Mouse (Mus musculus): Measurements from ENCODE around the gene Snx11.
"Not testable (repeated sequence)": the region's sequence is repeated elsewhere in the genome, so short reads cannot be mapped to it uniquely, and the experiment has no call there.

Gene Snx11

GRCm38 (mm10) chr11:96776968-96777962 is at the start of gene Snx11:
Gene Snx11 (minus strand): TSS chr11:96777559.
- DNase-seq: peak; percentile 99

DNA sequence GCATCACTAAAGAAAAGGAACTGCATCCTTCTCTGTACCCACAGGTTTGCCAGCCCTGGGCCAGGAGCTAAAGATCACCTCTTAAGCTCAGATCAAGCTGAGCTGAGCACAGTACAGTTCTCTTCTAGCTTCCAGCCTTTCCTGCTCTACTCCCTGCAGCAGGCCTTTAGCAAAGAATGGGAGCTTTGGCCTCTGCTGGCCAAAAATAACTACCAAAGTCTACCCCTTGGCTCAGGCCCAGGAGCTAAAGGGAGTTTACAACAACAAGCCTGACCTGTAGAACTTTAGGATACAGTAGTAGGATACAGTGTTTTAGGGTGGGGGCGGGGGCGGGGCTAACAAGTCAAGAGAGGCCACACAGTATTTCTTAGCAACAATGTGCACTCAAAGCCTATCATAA is 49.1 kb upstream of the Snx11 start:
- peak; percentile 46 for DNase-seq

GRCm38 (mm10) chr11:96824783-96825495 is 47.6 kb upstream of the Snx11 start:
- DNase-seq: peak; percentile 57

DNA sequence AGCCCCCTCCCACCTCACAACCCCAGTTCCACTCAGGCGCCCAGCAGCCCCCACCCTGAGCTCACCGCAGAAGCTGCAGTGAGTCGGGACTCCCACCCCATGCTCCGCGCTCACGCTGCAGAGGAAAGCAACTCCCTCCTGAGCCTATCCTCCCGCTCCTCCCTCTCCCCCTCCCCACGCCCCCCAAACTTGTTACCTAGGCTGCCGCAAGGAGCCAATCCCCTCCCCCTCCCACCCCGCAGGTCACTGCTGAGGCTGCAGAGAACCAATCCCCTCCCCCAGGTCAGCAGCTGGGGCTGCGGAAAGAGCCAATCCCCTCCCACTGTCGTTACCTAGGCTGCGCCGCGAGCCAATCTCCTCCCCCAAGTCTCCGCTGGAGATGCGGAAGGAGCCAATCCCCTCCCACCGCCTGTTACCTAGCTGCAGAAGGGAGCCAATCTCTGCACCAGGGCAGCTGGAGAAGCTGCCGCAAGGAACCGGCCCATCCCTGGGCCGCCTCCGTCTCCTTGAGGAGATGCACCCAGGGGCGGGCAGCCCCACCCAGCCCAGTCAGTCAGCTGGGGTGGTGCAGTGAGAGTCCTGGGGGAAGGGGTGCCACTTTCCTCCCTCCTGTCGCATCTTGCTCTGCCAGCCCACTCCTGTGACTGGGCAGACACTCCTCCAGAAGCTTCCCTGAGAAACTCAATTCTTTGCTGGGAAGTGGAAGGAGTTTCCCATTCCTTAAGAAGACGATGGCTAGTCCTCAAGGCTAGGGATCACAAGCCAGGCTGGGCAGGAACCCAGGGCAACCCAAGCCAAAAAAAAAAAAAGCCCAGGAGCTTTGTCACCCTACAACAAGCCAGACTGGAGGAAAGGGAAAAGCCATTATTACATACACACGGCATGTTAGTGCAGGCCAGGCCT is 46.8 kb upstream of the Snx11 start:
- DNase-seq: peak; percentile 86

DNA sequence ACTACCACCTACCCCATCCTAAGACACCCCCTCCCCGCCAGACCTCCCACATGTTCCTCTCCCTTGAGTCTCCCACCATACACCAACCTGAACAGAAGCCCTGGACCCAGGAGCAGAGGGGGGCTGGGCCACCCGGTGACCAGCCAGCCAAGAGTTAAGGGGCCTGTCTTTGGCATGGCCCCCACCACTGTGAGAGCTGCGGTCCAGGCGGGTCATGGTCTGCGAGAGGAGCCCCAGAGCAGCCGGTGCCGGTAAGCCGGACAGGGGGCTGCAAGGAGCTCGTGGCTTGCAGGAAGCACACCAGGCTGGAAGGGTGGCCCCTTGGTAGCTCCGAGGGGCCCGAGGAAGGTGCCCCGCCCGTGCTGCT is 46.1 kb upstream of the Snx11 start:
- DNase-seq: no peak

DNA sequence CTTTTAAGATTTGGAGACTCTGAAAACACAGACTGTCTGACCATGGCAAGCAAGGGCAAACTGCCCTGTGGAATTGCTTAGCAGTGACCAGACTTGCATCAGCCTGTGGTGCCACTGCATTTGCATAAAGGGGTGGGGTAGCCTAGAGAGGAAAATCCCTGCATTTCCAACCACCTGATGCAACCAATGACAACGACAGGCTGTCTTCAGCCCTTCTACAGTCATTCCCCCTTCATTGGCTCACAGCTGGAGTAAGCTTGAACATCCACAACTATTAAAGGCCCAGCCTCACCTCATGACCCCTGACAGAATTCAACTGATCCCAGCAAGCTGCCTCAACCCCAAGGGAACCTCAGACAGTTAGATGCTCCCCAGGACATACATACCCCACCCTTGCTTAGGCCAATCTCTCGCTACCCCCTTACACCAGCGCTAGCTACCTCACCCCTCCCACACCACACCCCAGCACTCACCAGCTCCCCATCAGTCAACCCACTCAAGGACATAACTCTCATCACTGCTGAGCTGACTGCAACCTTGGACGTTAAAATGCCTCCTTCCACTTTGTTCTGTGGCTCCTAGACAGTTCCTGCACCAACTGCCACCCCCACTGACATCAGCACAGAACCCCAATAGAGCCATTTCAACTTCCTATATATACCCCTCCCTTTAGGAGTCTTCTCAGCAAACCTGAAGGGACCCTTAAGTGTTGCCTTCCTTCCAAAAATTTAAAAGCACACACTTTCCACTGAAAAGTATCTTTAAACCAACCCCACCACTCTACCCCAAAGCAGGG is 45.5 kb upstream of the Snx11 start:
- DNase-seq: no peak

GRCm38 (mm10) chr11:96821956-96822355 is 44.6 kb upstream of the Snx11 start:
- DNase-seq: no peak

GRCm38 (mm10) chr11:96818128-96818710 is 40.9 kb upstream of the Snx11 start:
- no peak for DNase-seq

DNA sequence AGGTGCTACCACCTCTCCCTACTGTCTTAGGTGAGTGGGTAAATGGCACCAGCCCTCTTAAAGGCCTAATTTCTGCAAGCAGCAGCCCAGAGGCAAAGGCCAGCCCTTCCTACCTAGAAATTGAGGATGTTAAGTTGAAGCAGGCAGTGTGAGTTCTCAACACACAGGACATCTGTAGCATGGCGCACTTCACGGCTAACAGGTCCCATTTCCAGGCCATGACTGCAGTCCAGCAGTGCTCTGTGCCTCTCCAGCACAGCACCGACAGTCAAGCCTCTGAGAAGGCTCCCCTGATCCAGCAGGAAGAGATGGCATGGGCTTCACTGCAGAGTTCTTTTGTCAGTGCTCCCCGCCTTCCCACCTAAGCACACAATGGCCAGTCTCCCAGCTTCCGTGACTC is 39.6 kb upstream of the Snx11 start:
- no peak for DNase-seq

GRCm38 (mm10) chr11:96816494-96816893 is 39.1 kb upstream of the Snx11 start:
- no peak for DNase-seq

DNA sequence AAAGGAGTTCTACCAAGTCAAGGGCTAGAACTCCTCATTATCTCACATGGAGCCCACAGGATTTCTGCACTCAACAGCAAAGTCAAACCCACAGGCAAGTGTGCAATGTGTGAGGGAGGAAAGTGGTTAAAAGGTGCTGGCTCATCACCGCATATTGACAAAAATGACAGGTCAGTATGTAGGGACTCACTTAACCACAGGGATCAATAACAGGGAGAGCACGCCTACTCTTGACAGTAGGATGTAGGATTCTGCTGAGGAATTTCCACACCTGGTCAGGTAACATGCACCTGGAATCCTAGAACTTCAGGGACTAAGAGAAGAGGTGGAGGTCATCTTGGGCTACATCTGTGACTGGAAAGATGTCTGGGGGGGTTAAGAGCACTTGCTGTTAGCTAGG is 38.5 kb upstream of the Snx11 start:
- DNase-seq: no peak

DNA sequence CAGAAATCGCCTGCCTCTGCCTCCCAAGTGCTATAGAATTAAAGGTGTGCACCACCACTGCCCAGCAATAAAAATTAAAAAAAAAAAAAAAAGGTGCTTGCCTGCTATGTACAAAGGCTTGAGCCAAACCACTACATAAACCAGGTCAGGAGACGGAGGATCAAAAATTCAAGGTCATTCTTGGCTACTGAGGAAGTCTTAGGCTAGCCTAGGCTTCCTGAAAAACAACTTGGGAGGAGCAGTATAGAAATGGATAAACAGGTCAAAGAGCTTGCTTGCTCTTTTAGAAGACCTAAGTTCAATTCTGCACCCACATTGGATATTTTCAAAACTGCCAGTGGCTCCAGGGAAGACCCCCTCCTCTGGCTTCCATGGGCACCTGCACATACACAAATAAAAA is 37.1 kb upstream of the Snx11 start:
- no peak for DNase-seq

DNA sequence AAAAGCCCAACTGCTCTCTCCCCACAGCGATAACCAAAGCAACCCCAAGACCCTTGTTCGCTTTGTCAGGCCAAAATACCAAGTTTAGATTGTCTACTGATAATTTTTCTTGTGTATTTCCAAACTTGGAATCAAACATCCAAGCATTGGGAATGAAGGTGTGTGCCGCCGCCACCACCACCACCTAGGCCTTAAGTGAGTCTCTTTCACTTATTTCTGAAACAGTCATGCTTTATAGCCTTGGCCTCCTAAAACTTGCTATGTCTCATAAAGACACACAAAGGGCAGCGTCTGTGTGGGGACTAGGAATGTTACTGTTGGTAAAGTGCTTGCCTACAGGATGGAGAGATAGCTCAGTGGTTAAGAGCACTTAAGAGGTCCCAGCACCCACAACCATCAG is 36.6 kb upstream of the Snx11 start:
- DNase-seq: no peak

DNA sequence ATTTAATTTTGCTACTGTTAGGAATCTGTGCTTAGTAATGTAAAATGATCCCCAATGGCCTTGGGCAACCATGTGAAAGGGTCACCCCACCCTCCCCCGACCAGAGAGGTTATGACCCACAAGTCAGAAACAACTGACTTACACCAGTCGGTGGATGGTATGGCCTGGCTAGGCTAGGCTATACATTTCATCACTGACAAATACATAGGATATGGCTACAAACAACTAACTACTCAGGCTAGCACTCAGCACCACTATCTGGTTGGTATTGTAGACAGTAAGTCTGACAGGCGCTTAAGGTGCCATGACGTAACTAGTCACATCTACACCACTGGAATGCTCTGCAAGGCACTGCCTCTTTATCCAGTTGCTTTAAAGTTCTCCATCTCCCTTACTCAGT is 36.1 kb upstream of the Snx11 start:
- no peak for DNase-seq

- not testable (repeated sequence) for DNase-seq
Observed at GRCm38 (mm10) chr11:96811188-96811587, 33.8 kb upstream of the Snx11 start.

- no peak for DNase-seq
Observed at GRCm38 (mm10) chr11:96809562-96810235, 32.3 kb upstream of the Snx11 start.

GRCm38 (mm10) chr11:96808066-96808465 is 30.7 kb upstream of the Snx11 start:
- DNase-seq: no peak

GRCm38 (mm10) chr11:96805606-96806005 is 28.2 kb upstream of the Snx11 start:
- no peak for DNase-seq

GRCm38 (mm10) chr11:96799511-96799910 is 22.2 kb upstream of the Snx11 start:
- DNase-seq: no peak

DNA sequence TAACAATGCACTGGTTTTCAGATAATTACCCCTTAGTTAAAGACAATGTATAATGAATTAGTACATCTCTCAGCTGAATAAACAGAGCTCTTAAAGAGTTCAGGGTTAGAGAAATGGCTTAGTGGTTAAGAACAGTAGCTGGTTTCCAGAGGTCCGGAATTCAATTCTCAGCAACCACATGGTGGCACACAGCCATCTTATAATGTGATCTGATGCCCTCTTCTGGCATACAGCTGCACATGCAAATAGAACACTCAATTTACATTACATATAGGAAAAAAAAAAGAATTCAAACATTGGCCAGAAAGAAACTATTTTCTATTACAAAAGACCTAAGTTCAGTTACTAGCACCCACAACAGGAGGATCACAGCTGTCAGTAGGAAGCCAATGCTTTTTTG is 19.2 kb upstream of the Snx11 start:
- DNase-seq: no peak

GRCm38 (mm10) chr11:96796081-96796480 is 18.7 kb upstream of the Snx11 start:
- DNase-seq: no peak

All from kidney, adult 18-20 months (tissue).